Mouse (Mus musculus) MEL (cell line): ENCODE data around the gene Vgf. TPM values are rescaled to one million over a fixed set of nuclear protein-coding genes. Genes with fewer than 3 reads are reported as not detected.

ENCODE experiments used
- DNase-seq: peaks from one replicate; pipeline ENCODE4 v3.0.0; 2011; ENCODE audit warnings: low read depth, low spot score
- H3K27ac ChIP-seq: 2 replicates; pipeline ENCODE4 v1.5.1; 2012; ENCODE audit warnings: low read depth, mild to moderate bottlenecking, control low read depth, low read length, moderate library complexity; ENCODE audit not compliant: control insufficient read depth
- H3K27me3 ChIP-seq, 2 experiments: fragments of 150-350 bp in 1 of 2; sonication (generic) in 1 of 2; 2 replicates each; pipeline ENCODE4 v1.6.1; 2012; ENCODE audit warnings: low read length in 2 of 2, mild to moderate bottlenecking in 2 of 2, improper control_type of control experiment in 1 of 2, moderate library complexity in 1 of 2; ENCODE audit not compliant: insufficient read depth in 2 of 2, control insufficient read depth in 1 of 2
- H3K36me3 ChIP-seq, 2 experiments: 2 replicates each; pipeline ENCODE4 v1.6.1; 2012 to 2014; ENCODE audit warnings: low read length in 2 of 2, improper control_type of control experiment in 1 of 2, inconsistent platforms in 1 of 2, mild to moderate bottlenecking in 1 of 2; ENCODE audit not compliant: insufficient read depth in 2 of 2, control insufficient read depth in 1 of 2
- H3K4me1 ChIP-seq, 2 experiments: fragments of 150-350 bp in 1 of 2; sonication (generic) in 1 of 2; 2 replicates each; pipeline ENCODE4 v1.6.1; 2012; ENCODE audit warnings: low read length in 2 of 2, improper control_type of control experiment in 1 of 2, mild to moderate bottlenecking in 1 of 2; ENCODE audit not compliant: insufficient read depth in 2 of 2, control insufficient read depth in 1 of 2
- H3K4me3 ChIP-seq, 2 experiments: fragments of 150-350 bp in 1 of 2; sonication (generic) in 1 of 2; 2 replicates each; pipeline ENCODE4 v1.5.1; 2012; ENCODE audit warnings: low read depth in 2 of 2, low read length in 2 of 2, mild to moderate bottlenecking in 2 of 2, moderate library complexity in 2 of 2, control low read depth in 1 of 2, improper control_type of control experiment in 1 of 2; ENCODE audit not compliant: control insufficient read depth in 1 of 2, insufficient read depth in 1 of 2
- H3K79me2 ChIP-seq: 2 replicates; pipeline ENCODE4 v1.6.1; 2012; ENCODE audit warnings: mild to moderate bottlenecking, low read length, moderate library complexity; ENCODE audit not compliant: control insufficient read depth, poor library complexity, insufficient read depth
- H3K9ac ChIP-seq: 2 replicates; pipeline ENCODE4 v1.6.1; 2012; ENCODE audit warnings: low read depth, mild to moderate bottlenecking, control low read depth, low read length, moderate library complexity; ENCODE audit not compliant: control insufficient read depth, poor library complexity, severe bottlenecking
- H3K9me3 ChIP-seq: fragments of 150-350 bp; sonication (generic); replicated peaks from 2 replicates; pipeline ENCODE4 v1.6.1; 2012; ENCODE audit warnings: mild to moderate bottlenecking, low read length, improper control_type of control experiment, moderate library complexity; ENCODE audit not compliant: insufficient read depth
- BHLHE40 ChIP-seq: IDR thresholded peaks from 2 replicates; pipeline ENCODE4 v1.6.1; 2012; ENCODE audit warnings: low read depth, mild to moderate bottlenecking, inconsistent platforms, low read length, improper control_type of control experiment, borderline replicate concordance
- CHD1 ChIP-seq: IDR thresholded peaks from 2 replicates; pipeline ENCODE4 v1.6.1; 2012; ENCODE audit warnings: low read depth, mild to moderate bottlenecking, inconsistent platforms, low read length, improper control_type of control experiment
- CHD2 ChIP-seq: IDR thresholded peaks from 2 replicates; pipeline ENCODE4 v1.6.1; 2011; ENCODE audit warnings: low read length, improper control_type of control experiment
- CTCF ChIP-seq, 3 experiments: IDR thresholded peaks in 2 of 3; conservative IDR thresholded peaks in 1 of 3; 2 replicates each; pipeline ENCODE4 v1.5.1; 2011 to 2012; ENCODE audit warnings: low read length in 3 of 3, low read depth in 2 of 3, mild to moderate bottlenecking in 2 of 3, improper control_type of control experiment in 1 of 3, inconsistent platforms in 1 of 3, mixed read lengths in 1 of 3, moderate library complexity in 1 of 3; ENCODE audit not compliant: control insufficient read depth in 1 of 3, insufficient read depth in 1 of 3, poor library complexity in 1 of 3, severe bottlenecking in 1 of 3
- E2F4 ChIP-seq: IDR thresholded peaks from 2 replicates; pipeline ENCODE4 v1.6.1; 2011; ENCODE audit warnings: low read depth, low read length, improper control_type of control experiment, borderline replicate concordance
- EP300 ChIP-seq, 2 experiments: IDR thresholded peaks; 2 replicates each; pipeline ENCODE4 v1.6.1; 2011; ENCODE audit warnings: improper control_type of control experiment in 2 of 2, low read length in 2 of 2, low read depth in 1 of 2, mild to moderate bottlenecking in 1 of 2
- GATA1 ChIP-seq: IDR thresholded peaks from 2 replicates; pipeline ENCODE4 v1.6.1; 2011; ENCODE audit warnings: low read depth, low read length, improper control_type of control experiment
- HCFC1 ChIP-seq: IDR thresholded peaks from 2 replicates; pipeline ENCODE4 v1.6.1; 2012; ENCODE audit warnings: low read depth, mild to moderate bottlenecking, inconsistent platforms, low read length, improper control_type of control experiment, moderate library complexity
- JUND ChIP-seq: IDR thresholded peaks from 2 replicates; pipeline ENCODE4 v1.6.1; 2011; ENCODE audit warnings: low read depth, mild to moderate bottlenecking, improper control_type of control experiment, low read length
- KAT2A ChIP-seq: conservative IDR thresholded peaks from 2 replicates; pipeline ENCODE4 v1.6.1; 2012; ENCODE audit warnings: low read depth, low read length, improper control_type of control experiment, inconsistent platforms
- MAFK ChIP-seq: IDR thresholded peaks from 2 replicates; pipeline ENCODE4 v1.6.1; 2011; ENCODE audit warnings: low read depth, mild to moderate bottlenecking, low read length, improper control_type of control experiment, borderline replicate concordance
- MAZ ChIP-seq: IDR thresholded peaks from 2 replicates; pipeline ENCODE4 v1.6.1; 2012; ENCODE audit warnings: low read depth, mild to moderate bottlenecking, inconsistent platforms, low read length, improper control_type of control experiment
- MYB ChIP-seq: IDR thresholded peaks from 2 replicates; pipeline ENCODE4 v1.6.1; 2011; ENCODE audit warnings: mild to moderate bottlenecking, low read depth, low read length, improper control_type of control experiment
- MYC ChIP-seq: IDR thresholded peaks from 2 replicates; pipeline ENCODE4 v1.6.1; 2011; ENCODE audit warnings: low read depth, mild to moderate bottlenecking, low read length, improper control_type of control experiment, moderate library complexity
- NELFE ChIP-seq: IDR thresholded peaks from 2 replicates; pipeline ENCODE4 v1.6.1; 2011; ENCODE audit warnings: low read depth, low read length, improper control_type of control experiment
- NRF1 ChIP-seq: IDR thresholded peaks from 2 replicates; pipeline ENCODE4 v1.6.1; 2014; ENCODE audit warnings: low read depth, mild to moderate bottlenecking, inconsistent platforms, low read length, improper control_type of control experiment, moderate library complexity; ENCODE audit not compliant: poor library complexity, insufficient read depth, severe bottlenecking
- RAD21 ChIP-seq: IDR thresholded peaks from 2 replicates; pipeline ENCODE4 v1.6.1; 2011; ENCODE audit warnings: mild to moderate bottlenecking, low read depth, low read length, improper control_type of control experiment
- SIN3A ChIP-seq: IDR thresholded peaks from 2 replicates; pipeline ENCODE4 v1.6.1; 2012; ENCODE audit warnings: low read length, improper control_type of control experiment, inconsistent platforms
- SMC3 ChIP-seq: IDR thresholded peaks from 2 replicates; pipeline ENCODE4 v1.6.1; 2011; ENCODE audit warnings: low read depth, low read length, improper control_type of control experiment
- TCF12 ChIP-seq: IDR thresholded peaks from 2 replicates; pipeline ENCODE4 v1.6.1; 2014; ENCODE audit warnings: low read depth, mild to moderate bottlenecking, inconsistent platforms, low read length, improper control_type of control experiment, moderate library complexity
- USF1 ChIP-seq: IDR thresholded peaks from 2 replicates; pipeline ENCODE4 v1.6.1; 2014; ENCODE audit warnings: low read depth, mild to moderate bottlenecking, inconsistent platforms, low read length, improper control_type of control experiment, moderate library complexity
- ZC3H11A ChIP-seq: IDR thresholded peaks from 2 replicates; pipeline ENCODE4 v1.6.1; 2012; ENCODE audit warnings: low read depth, mild to moderate bottlenecking, inconsistent platforms, low read length, improper control_type of control experiment
- ZKSCAN1 ChIP-seq: IDR thresholded peaks from 2 replicates; pipeline ENCODE4 v1.6.1; 2012; ENCODE audit warnings: low read depth, mild to moderate bottlenecking, inconsistent platforms, low read length, improper control_type of control experiment, moderate library complexity
- ZMIZ1 ChIP-seq: IDR thresholded peaks from 2 replicates; pipeline ENCODE4 v1.6.1; 2012; ENCODE audit warnings: low read depth, mild to moderate bottlenecking, inconsistent platforms, low read length, improper control_type of control experiment, moderate library complexity
- polyA plus RNA-seq, 2 experiments: library from polyadenylated mRNA; stranded (reverse) in 1 of 2; unstranded in 1 of 2; fragments of >175 nt in 1 of 2; fragments of >200 nt in 1 of 2; gene quantifications; 2 replicates each; pipeline versions ENCODE4 v1.2.1 to v1.2.4; 2012; ENCODE audit warnings: low replicate concordance in 2 of 2, low read depth in 1 of 2; ENCODE audit not compliant: insufficient read length in 2 of 2, insufficient read depth in 1 of 2, missing spikeins in 1 of 2
- total RNA-seq: library from RNA; depleted of rRNA; stranded (reverse); fragments of 300-350 nt; gene quantifications from 2 replicates; pipeline ENCODE4 v1.2.3, GENCODE M21; 2012

Vgf gene
- total and polyA plus RNA-seq, 3 experiments: 0.42 to 1.4 TPM; not detected in 1

- Histone ChIP-seq H3K9me3 (no peaks in the 10 kb centered on the region), H3K27ac (no peak within 1 kb of the TSS), H3K4me1 (peaks cover 5 to 25% of the 10 kb centered on the region in 2 experiments; a peak in 3 of 4 replicates), H3K4me3 (no peak within 1 kb of the TSS), H3K27me3 (no peaks in the 10 kb centered on the region), H3K79me2 (no peaks in the 10 kb centered on the region), H3K9ac (no peak within 1 kb of the TSS), H3K36me3 (peaks cover 0 to 15% of the 10 kb centered on the region in 2 experiments; a peak in 2 of 4 replicates)
- no peak for DNase-seq
- no peak for TF ChIP-seq CHD2
- no peak for TF ChIP-seq RAD21
- TF ChIP-seq SIN3A: no peak
- no peak for TF ChIP-seq CHD1
- no peak for TF ChIP-seq MAZ
Measured at GRCm38 (mm10) chr5:137072079-137072960, 46.1 kb downstream of the Vgf start, which contains the start of gene Serpine1. Gene Serpine1 (minus strand): TSS chr5:137072268.

- Histone ChIP-seq H3K9ac (no peak overlapping the region), H3K36me3 (peaks cover 0 to 15% of the 10 kb centered on the region in 2 experiments; a peak in 2 of 4 replicates), H3K27me3 (no peaks in the 10 kb centered on the region), H3K9me3 (no peaks in the 10 kb centered on the region), H3K4me3 (no peak overlapping the region), H3K4me1 (peaks cover 5 to 25% of the 10 kb centered on the region in 2 experiments; a peak in 3 of 4 replicates), H3K79me2 (no peaks in the 10 kb centered on the region), H3K27ac (no peak overlapping the region)
- TF ChIP-seq MYC (no peak), SMC3 (no peak), JUND (no peak), ZC3H11A (no peak), E2F4 (no peak), NRF1 (no peak), MYB (no peak), CTCF (IDR thresholded peaks at IDR 0.05 in 2 of 3, conservative IDR thresholded peaks at IDR 0.05 in 1 of 3; ENCODE audit: control insufficient read depth in 1 of 3, insufficient read depth in 1 of 3, low read depth in 2 of 3, low read length in 3 of 3, poor library complexity in 1 of 3, severe bottlenecking in 1 of 3) (no peak), HCFC1 (no peak), USF1 (no peak), BHLHE40 (no peak), NELFE (no peak), MAFK (no peak), ZMIZ1 (no peak), ZKSCAN1 (no peak), EP300 (IDR thresholded peaks at IDR 0.05; ENCODE audit: low read depth in 1 of 2, low read length in 2 of 2) (no peak), MAZ (no peak), GATA1 (no peak), KAT2A (no peak), TCF12 (no peak)
- DNase-seq: no peak
Measured at GRCm38 (mm10) chr5:137073141-137073540, 46.9 kb downstream of the Vgf start.
